Mouse (Mus musculus) small intestine, adult 2 months (tissue): ENCODE results near the gene Trim56. TPM values are rescaled to one million over a fixed set of nuclear protein-coding genes. Genes with fewer than 3 reads are reported as not detected.

Experiments used
- H3K27ac ChIP-seq: fragments of 200-500 bp; 2 replicates; pipeline ENCODE4 v1.5.1; 2012; ENCODE audit warnings: low read depth, low read length, control low read depth, inconsistent platforms; ENCODE audit not compliant: insufficient read depth
- H3K27me3 ChIP-seq: fragments of 200-500 bp; 2 replicates; pipeline ENCODE4 v1.6.1; 2012; ENCODE audit warnings: mild to moderate bottlenecking, moderate library complexity, low read length, inconsistent platforms; ENCODE audit not compliant: control insufficient read depth, insufficient read depth
- H3K36me3 ChIP-seq: fragments of 200-500 bp; 2 replicates; pipeline ENCODE4 v1.6.1; 2012; ENCODE audit warnings: mild to moderate bottlenecking, low read length, control low read depth, inconsistent platforms; ENCODE audit not compliant: control insufficient read depth, insufficient read depth
- H3K4me1 ChIP-seq: fragments of 200-500 bp; 2 replicates; pipeline ENCODE4 v1.6.1; 2012; ENCODE audit warnings: low read length, inconsistent platforms, mixed read lengths; ENCODE audit not compliant: control insufficient read depth, insufficient read depth, insufficient read length
- H3K4me3 ChIP-seq: fragments of 200-500 bp; 2 replicates; pipeline ENCODE4 v1.5.1; 2012; ENCODE audit warnings: low read depth, mild to moderate bottlenecking, control low read depth, inconsistent platforms, low read length, moderate library complexity
- CTCF ChIP-seq: fragments of 200-500 bp; IDR thresholded peaks from 2 replicates; pipeline ENCODE4 v1.5.1; 2012; ENCODE audit warnings: low read depth, mild to moderate bottlenecking, control low read depth, inconsistent platforms, low read length, moderate library complexity, mixed read lengths; ENCODE audit not compliant: insufficient replicate concordance, insufficient read length; ENCODE audit errors: extremely low read depth
- POLR2A ChIP-seq: fragments of 200-500 bp; IDR thresholded peaks from 2 replicates; pipeline ENCODE4 v1.6.1; 2012; ENCODE audit warnings: low read depth, mild to moderate bottlenecking, control low read depth, inconsistent platforms, low read length, moderate library complexity
- WGBS: fragments of 180-500 bp; shearing (Covaris S2); methylation state at CpG from one replicate; pipeline ENCODE4 v1.1.7; 2018; 5-methylcytosine and 5-hydroxymethylcytosine counted together
- polyA plus RNA-seq: library from polyadenylated mRNA; depleted of rRNA; stranded (reverse); fragments of >200 nt; gene quantifications from 2 replicates; pipeline ENCODE4 v1.2.3, GENCODE M21; 2012

Trim56 gene
- polyA plus RNA-seq, 1 experiment = 19.9 TPM

- Histone ChIP-seq H3K36me3 (no peaks in the 10 kb centered on the region), H3K27me3 (no peaks in the 10 kb centered on the region), H3K4me1 (no peaks in the 10 kb centered on the region), H3K27ac (no peak overlapping the region), H3K4me3 (no peak overlapping the region)
- WGBS = 55% methylated on average over 11 of the region's 11 CpGs
- TF ChIP-seq CTCF = no peak
- TF ChIP-seq POLR2A = no peak
Measured at GRCm38 (mm10) chr5:137098418-137098817, 17.6 kb downstream of the Trim56 start.

GRCm38 (mm10) chr5:137096037-137096436, 20.0 kb downstream of the Trim56 start:
- H3K36me3 ChIP-seq = no peaks in the 10 kb centered on the region
- H3K27ac ChIP-seq = no peak overlapping the region
- no peaks in the 10 kb centered on the region for H3K4me1 ChIP-seq
- no peak overlapping the region for H3K4me3 ChIP-seq
- no peaks in the 10 kb centered on the region for H3K27me3 ChIP-seq
- TF ChIP-seq CTCF (no peak), POLR2A (no peak)
- 14% methylated on average over 1 of the region's 1 CpGs for WGBS

- no peak for TF ChIP-seq CTCF
- no peak for TF ChIP-seq POLR2A
- no peak overlapping the region for H3K27ac ChIP-seq
- 79% methylated on average over 10 of the region's 10 CpGs for WGBS
Measured at GRCm38 (mm10) chr5:137095135-137095534, 20.9 kb downstream of the Trim56 start.

GRCm38 (mm10) chr5:137093720-137094119, 22.3 kb downstream of the Trim56 start:
- WGBS = 77% methylated on average over 9 of the region's 9 CpGs
- no peaks in the 10 kb centered on the region for H3K36me3 ChIP-seq
- no peaks in the 10 kb centered on the region for H3K27me3 ChIP-seq
- H3K4me3 ChIP-seq = no peak overlapping the region
- TF ChIP-seq CTCF (no peak), POLR2A (no peak)
- no peak overlapping the region for H3K27ac ChIP-seq
- no peaks in the 10 kb centered on the region for H3K4me1 ChIP-seq

More at GRCm38 (mm10) chr5:137095135-137095534, 20.9 kb downstream of the Trim56 start:
- H3K4me1 ChIP-seq = no peaks in the 10 kb centered on the region
- no peaks in the 10 kb centered on the region for H3K27me3 ChIP-seq
- no peak overlapping the region for H3K4me3 ChIP-seq
- H3K36me3 ChIP-seq = no peaks in the 10 kb centered on the region

- Histone ChIP-seq H3K4me3 (no peak overlapping the region), H3K36me3 (no peaks in the 10 kb centered on the region), H3K4me1 (no peaks in the 10 kb centered on the region), H3K27me3 (no peaks in the 10 kb centered on the region), H3K27ac (no peak overlapping the region)
- TF ChIP-seq POLR2A = no peak
- no peak for TF ChIP-seq CTCF
- WGBS = 43% methylated on average over 6 of the region's 6 CpGs
Measured at GRCm38 (mm10) chr5:137091560-137091959, 24.4 kb downstream of the Trim56 start.

GRCm38 (mm10) chr5:137090870-137091269, 25.1 kb downstream of the Trim56 start:
- TF ChIP-seq POLR2A (no peak), CTCF (no peak)
- Histone ChIP-seq H3K4me1 (no peaks in the 10 kb centered on the region), H3K27me3 (no peaks in the 10 kb centered on the region), H3K4me3 (no peak overlapping the region), H3K27ac (no peak overlapping the region), H3K36me3 (no peaks in the 10 kb centered on the region)
- 67% methylated on average over 10 of the region's 10 CpGs for WGBS

- no peaks in the 10 kb centered on the region for H3K4me1 ChIP-seq
- H3K36me3 ChIP-seq = no peaks in the 10 kb centered on the region
- no peak overlapping the region for H3K27ac ChIP-seq
- TF ChIP-seq CTCF = no peak
- TF ChIP-seq POLR2A = no peak
- H3K27me3 ChIP-seq = no peaks in the 10 kb centered on the region
- WGBS = 80% methylated on average over 8 of the region's 8 CpGs
- no peak overlapping the region for H3K4me3 ChIP-seq
Measured at GRCm38 (mm10) chr5:137087410-137087809, 28.6 kb downstream of the Trim56 start.
